Mouse (Mus musculus) olfactory bulb, adult 2 months (tissue): ENCODE measurements at regions not wholly inside any gene's neighbourhood (a gene's known extent, or its start where the extent isn't known, plus 50 kb on each side); places are given as distances from the start of the nearest gene placed in this dataset.

ENCODE experiments used
- CTCF ChIP-seq: fragments of 200-500 bp; IDR thresholded peaks from 2 replicates; pipeline ENCODE4 v1.5.1; 2012; ENCODE audit warnings: low read depth, mild to moderate bottlenecking, low read length, moderate library complexity; ENCODE audit not compliant: insufficient read depth
- POLR2A ChIP-seq: fragments of 200-500 bp; IDR thresholded peaks from 2 replicates; pipeline ENCODE4 v1.6.1; 2012; ENCODE audit warnings: mild to moderate bottlenecking, low read depth, low read length, moderate library complexity; ENCODE audit not compliant: insufficient read depth

DNA sequence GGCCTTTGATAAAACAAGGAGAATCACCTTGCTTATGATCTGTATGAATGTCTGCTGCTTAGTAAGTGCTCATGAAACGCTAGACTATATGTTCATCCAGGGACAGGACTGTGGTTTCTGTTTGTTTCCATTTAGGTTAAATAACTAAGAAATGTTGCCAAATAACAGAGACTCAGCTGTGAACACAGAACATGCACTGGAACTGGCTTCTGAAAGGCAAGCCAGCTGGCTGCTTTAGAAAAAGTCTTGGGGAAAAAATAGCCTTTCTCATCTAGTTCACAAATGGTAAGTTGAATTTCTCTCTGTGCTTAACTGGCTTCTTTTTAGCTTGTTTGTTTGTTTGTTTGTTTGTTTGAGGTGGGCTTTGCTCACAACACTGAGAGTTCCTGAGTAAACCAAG is 57.0 kb upstream of the Scel start:
- TF ChIP-seq POLR2A (no peak), CTCF (no peak)
